Mouse (Mus musculus) embryonic fibroblast, embryonic 13.5 days (primary cell): Measurements from ENCODE around the gene Gins3. TPM values are rescaled to one million over a fixed set of nuclear protein-coding genes. Genes with fewer than 3 reads are reported as not detected.
A peak's percentile ranks its signal among the peaks of the same experiment; 100 is the strongest.
"Not testable (repeated sequence)": the region's sequence is repeated elsewhere in the genome, so short reads cannot be mapped to it uniquely, and the experiment has no call there.

Experiments
- H3K27ac ChIP-seq: 2 replicates; pipeline ENCODE4 v1.5.1; 2012; ENCODE audit warnings: low read length, control low read depth, inconsistent platforms; ENCODE audit not compliant: insufficient read depth
- H3K4me1 ChIP-seq: 2 replicates; pipeline ENCODE4 v1.6.1; 2011; ENCODE audit warnings: low read length; ENCODE audit not compliant: control insufficient read depth, insufficient read depth
- H3K4me3 ChIP-seq: 2 replicates; pipeline ENCODE4 v1.5.1; 2011; ENCODE audit warnings: mild to moderate bottlenecking, control low read depth, low read length; ENCODE audit not compliant: insufficient read depth
- CTCF ChIP-seq: IDR thresholded peaks from 2 replicates; pipeline ENCODE4 v1.5.1; 2011; ENCODE audit warnings: mild to moderate bottlenecking, control low read depth, low read length, moderate library complexity, borderline replicate concordance; ENCODE audit not compliant: insufficient read depth
- POLR2A ChIP-seq: IDR thresholded peaks from 2 replicates; pipeline ENCODE4 v1.6.1; 2011; ENCODE audit warnings: low read depth, mild to moderate bottlenecking, control low read depth, low read length, moderate library complexity
- polyA plus RNA-seq: library from polyadenylated mRNA; stranded (reverse); fragments of >200 nt; gene quantifications from 2 replicates; pipeline ENCODE4 v1.2.4, GENCODE M21; 2011; ENCODE audit warnings: low read depth; ENCODE audit not compliant: missing spikeins, insufficient read length

Gene Gins3
- polyA plus RNA-seq, 1 experiment: 7.0 TPM

- no peak overlapping the region for H3K4me3 ChIP-seq
- H3K27ac ChIP-seq: no peak overlapping the region
- H3K4me1 ChIP-seq: no peaks in the 10 kb centered on the region
- no peak for TF ChIP-seq CTCF
- TF ChIP-seq POLR2A: no peak
Observed at GRCm38 (mm10) chr8:95663599-95663949, 30.3 kb downstream of the Gins3 start.

- not testable (repeated sequence) for H3K4me1 ChIP-seq
Observed at GRCm38 (mm10) chr8:95665813-95666452, 32.7 kb downstream of the Gins3 start.

GRCm38 (mm10) chr8:95668163-95668958, 35.1 kb downstream of the Gins3 start:
- H3K4me1 ChIP-seq: no peaks in the 10 kb centered on the region
- no peak overlapping the region for H3K4me3 ChIP-seq
- H3K27ac ChIP-seq: no peak overlapping the region
- TF ChIP-seq POLR2A: no peak
- TF ChIP-seq CTCF: no peak

More at GRCm38 (mm10) chr8:95665813-95666452, 32.7 kb downstream of the Gins3 start:
- not testable (repeated sequence) for H3K27ac ChIP-seq, H3K4me3 ChIP-seq

DNA sequence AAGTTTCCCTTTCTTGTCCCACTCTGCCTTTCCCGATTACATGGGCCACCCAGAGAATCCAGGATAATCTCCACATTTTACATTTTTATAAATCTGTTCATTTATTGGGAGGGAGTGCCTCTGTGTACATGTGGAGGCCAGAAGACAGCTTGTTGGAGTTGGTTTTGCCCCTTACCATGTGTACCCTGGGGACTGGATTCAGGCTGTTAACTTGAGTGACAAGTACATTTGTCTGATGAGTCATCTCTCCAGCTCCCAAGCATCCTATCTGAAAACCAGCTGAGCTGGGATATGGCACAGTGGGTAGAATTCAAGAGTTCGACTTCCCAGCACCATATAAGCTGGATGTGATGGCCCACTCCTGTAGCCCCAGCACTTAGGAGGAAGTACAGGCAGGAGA, 36.7 kb downstream of the Gins3 start:
- Histone ChIP-seq H3K4me1 (no peaks in the 10 kb centered on the region), H3K4me3 (no peak overlapping the region), H3K27ac (no peak overlapping the region)
- TF ChIP-seq POLR2A (no peak), CTCF (no peak)

DNA sequence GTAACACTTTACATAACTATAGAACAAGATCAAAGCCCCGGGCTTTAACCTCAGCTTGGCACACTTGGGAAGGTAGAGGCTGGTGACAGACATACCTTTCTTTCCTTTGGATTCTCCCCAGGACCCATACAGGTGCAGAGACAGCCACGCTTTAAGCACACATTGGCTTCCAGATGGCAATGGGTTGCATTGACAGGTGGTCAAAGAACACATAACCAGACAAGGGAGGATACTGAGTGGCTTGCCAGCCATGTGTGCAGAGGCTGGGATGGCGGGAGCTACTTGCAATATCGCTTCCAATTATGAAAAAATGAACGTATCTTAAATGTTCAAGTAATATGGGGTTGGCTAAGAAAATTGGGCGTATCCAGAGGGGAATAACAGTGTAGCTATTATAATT, 38.6 kb downstream of the Gins3 start:
- Histone ChIP-seq H3K4me1 (no peaks in the 10 kb centered on the region), H3K4me3 (no peak overlapping the region), H3K27ac (no peak overlapping the region)
- TF ChIP-seq CTCF (no peak), POLR2A (no peak)

GRCm38 (mm10) chr8:95672811-95673210, 39.6 kb downstream of the Gins3 start:
- Histone ChIP-seq H3K4me3 (no peak overlapping the region), H3K4me1 (no peaks in the 10 kb centered on the region), H3K27ac (no peak overlapping the region)
- TF ChIP-seq POLR2A (no peak), CTCF (no peak)

DNA sequence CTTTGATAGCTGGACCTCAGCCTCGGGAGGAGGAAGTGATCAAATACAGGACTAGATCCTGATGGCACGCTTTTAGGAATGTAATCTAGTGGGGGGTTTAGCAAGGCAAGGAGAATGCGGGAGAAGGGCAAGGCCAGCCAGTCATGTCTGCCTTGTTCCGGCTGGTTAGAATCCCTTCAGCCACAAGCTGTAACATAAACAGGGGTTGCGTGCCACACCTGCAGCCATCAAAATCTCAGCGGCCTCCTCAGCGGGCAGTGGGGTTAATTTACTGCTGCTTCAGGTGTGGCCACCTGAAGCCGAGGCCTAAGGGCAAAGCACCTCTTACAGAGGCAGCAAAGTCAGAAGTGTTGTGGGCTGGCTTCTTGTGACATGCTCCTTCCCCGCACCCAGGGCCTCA, 43.4 kb downstream of the Gins3 start, which contains the start of gene Ndrg4:
Gene Ndrg4, plus strand, starts transcription at position 350 of the 400 bp plus-strand sequence.
- Histone ChIP-seq H3K4me3 (peak within 1 kb of the TSS; percentile 31), H3K4me1 (no peaks in the 10 kb centered on the region), H3K27ac (no peak within 1 kb of the TSS)
- TF ChIP-seq POLR2A (no peak), CTCF (no peak)

DNA sequence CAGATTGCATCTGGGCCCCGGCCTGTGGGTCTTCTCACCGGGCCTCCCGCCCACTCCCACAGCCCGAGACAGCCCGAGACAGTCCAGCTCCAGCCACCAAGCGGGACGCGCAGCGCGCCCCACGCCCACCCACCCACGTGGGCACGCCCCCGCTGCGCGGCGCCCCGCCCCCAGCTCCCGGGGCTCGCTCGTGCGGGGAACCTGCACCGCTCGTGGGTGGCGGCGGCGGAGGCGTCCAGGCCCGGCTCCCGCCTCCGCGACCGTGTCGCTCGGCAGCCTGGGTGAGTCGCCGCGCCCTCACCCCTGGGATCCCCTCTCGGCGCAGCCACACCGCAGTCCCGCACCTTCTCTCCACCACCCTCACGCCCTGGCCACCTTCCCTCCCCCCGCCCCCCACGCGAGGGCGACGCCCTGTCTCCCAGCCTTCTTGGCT, 44.4 kb downstream of the Gins3 start:
- TF ChIP-seq CTCF (no peak), POLR2A (no peak)
- Histone ChIP-seq H3K4me1 (no peaks in the 10 kb centered on the region), H3K27ac (no peak overlapping the region), H3K4me3 (peak overlapping the region; percentile 31)

GRCm38 (mm10) chr8:95678024-95678611, 44.9 kb downstream of the Gins3 start:
- no peak overlapping the region for H3K27ac ChIP-seq
- H3K4me1 ChIP-seq: no peaks in the 10 kb centered on the region
- peak overlapping the region; percentile 31 for H3K4me3 ChIP-seq
- no peak for TF ChIP-seq POLR2A
- no peak for TF ChIP-seq CTCF

- H3K4me1 ChIP-seq: no peaks in the 10 kb centered on the region
- no peak overlapping the region for H3K4me3 ChIP-seq
- H3K27ac ChIP-seq: no peak overlapping the region
- TF ChIP-seq POLR2A: no peak
- TF ChIP-seq CTCF: no peak
Observed at GRCm38 (mm10) chr8:95688073-95688672, 54.9 kb downstream of the Gins3 start.
